Mouse (Mus musculus): ENCODE measurements at regions not wholly inside any gene's neighbourhood (a gene's known extent, or its start where the extent isn't known, plus 50 kb on each side); places are given as distances from the start of the nearest gene placed in this dataset.
"Not testable (repeated sequence)": the region's sequence is repeated elsewhere in the genome, so short reads cannot be mapped to it uniquely, and the experiment has no call there.

DNA sequence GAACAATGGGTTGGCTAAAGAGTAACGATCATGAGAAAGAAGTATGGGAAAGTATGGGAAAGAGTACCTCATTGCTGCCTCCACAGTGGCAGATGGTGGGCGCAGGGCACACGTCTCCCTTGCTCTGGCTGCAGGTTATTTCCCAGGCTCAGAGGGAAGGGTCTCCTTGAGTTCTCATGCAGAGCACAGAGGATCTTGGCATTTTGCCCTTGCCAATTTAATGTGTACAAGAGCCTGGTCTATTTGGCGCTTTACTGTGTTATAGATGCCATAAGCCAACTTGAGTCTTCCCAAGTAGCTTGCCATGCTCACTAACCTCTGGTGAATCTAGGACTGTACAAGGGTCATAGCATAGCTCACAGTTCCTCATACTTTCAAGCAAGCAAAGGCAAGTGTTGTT is 296.7 kb upstream of the Rnf219 start:
- Histone ChIP-seq H3K4me3 (no peak overlapping the region), H3K27ac (no peak overlapping the region), H3K27me3 (ENCODE audit: insufficient read depth, poor library complexity, severe bottlenecking) (no peaks in the 10 kb centered on the region), H3K36me3 (no peaks in the 10 kb centered on the region), H3K9me3 (no peaks in the 10 kb centered on the region), H3K4me1 (replicated peaks) (no peaks in the 10 kb centered on the region)
- DNase-seq (ENCODE audit: low spot score) = no peak
- 93% methylated on average over 4 of the region's 4 CpGs for WGBS

GRCm38 (mm10) chr14:104813977-104814584 is 291.6 kb upstream of the Rnf219 start:
- peak; percentile 66 for DNase-seq (ENCODE audit: low spot score)
- WGBS = 35% methylated on average over 10 of the region's 10 CpGs
- no peaks in the 10 kb centered on the region for H3K9me3 ChIP-seq

GRCm38 (mm10) chr14:104812006-104812405 is 289.6 kb upstream of the Rnf219 start:
- no peak overlapping the region for H3K4me3 ChIP-seq
- WGBS = 84% methylated on average over 4 of the region's 4 CpGs
- no peak overlapping the region for H3K27ac ChIP-seq
- H3K9me3 ChIP-seq = no peaks in the 10 kb centered on the region
- H3K4me1 ChIP-seq (replicated peaks) = no peaks in the 10 kb centered on the region
- no peaks in the 10 kb centered on the region for H3K36me3 ChIP-seq
- no peaks in the 10 kb centered on the region for H3K27me3 ChIP-seq (ENCODE audit: insufficient read depth, poor library complexity, severe bottlenecking)
- DNase-seq (ENCODE audit: low spot score) = no peak

More at GRCm38 (mm10) chr14:104813977-104814584, 291.6 kb upstream of the Rnf219 start:
- H3K4me1 ChIP-seq (replicated peaks) = no peaks in the 10 kb centered on the region
- no peaks in the 10 kb centered on the region for H3K36me3 ChIP-seq
- no peaks in the 10 kb centered on the region for H3K27me3 ChIP-seq (ENCODE audit: insufficient read depth, poor library complexity, severe bottlenecking)
- H3K4me3 ChIP-seq = no peak overlapping the region
- no peak overlapping the region for H3K27ac ChIP-seq

DNA sequence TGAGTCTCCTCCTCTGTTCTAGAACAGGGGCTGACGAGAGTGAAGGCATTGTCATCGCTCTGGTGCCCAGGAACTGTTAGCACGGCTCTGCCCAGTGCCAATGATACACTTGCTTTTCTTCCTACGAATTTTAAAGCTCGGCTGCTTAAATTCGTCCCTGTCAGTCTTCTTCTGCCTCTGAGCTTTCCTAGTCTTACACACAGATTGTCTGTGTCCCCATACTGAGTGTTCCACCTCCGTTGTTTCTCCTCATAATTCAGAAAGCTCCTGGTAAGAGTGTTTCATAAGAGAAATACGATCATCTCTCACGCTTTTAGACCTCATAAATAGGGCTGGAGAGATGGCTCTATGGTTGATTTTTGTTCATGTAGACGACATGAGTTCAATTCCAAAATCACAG is 282.9 kb upstream of the Rnf219 start:
- Histone ChIP-seq H3K4me3 (no peak overlapping the region), H3K36me3 (no peaks in the 10 kb centered on the region), H3K27ac (no peak overlapping the region), H3K4me1 (replicated peaks) (no peaks in the 10 kb centered on the region), H3K27me3 (ENCODE audit: insufficient read depth, poor library complexity, severe bottlenecking) (no peaks in the 10 kb centered on the region), H3K9me3 (no peaks in the 10 kb centered on the region)
- DNase-seq (ENCODE audit: low spot score) = no peak
- WGBS = 90% methylated on average over 10 of the region's 10 CpGs

- H3K4me1 ChIP-seq (replicated peaks) = no peaks in the 10 kb centered on the region
- 83% methylated on average over 17 of the region's 17 CpGs for WGBS
- no peaks in the 10 kb centered on the region for H3K27me3 ChIP-seq (ENCODE audit: insufficient read depth, poor library complexity, severe bottlenecking)
- H3K4me3 ChIP-seq = no peak overlapping the region
- no peak for DNase-seq (ENCODE audit: low spot score)
- no peaks in the 10 kb centered on the region for H3K36me3 ChIP-seq
- no peaks in the 10 kb centered on the region for H3K9me3 ChIP-seq
- H3K27ac ChIP-seq = no peak overlapping the region
These were observed 274.0 kb upstream of the Rnf219 start for GRCm38 (mm10) chr14:104796348-104796965.

- H3K27me3 ChIP-seq (ENCODE audit: insufficient read depth, poor library complexity, severe bottlenecking) = no peaks in the 10 kb centered on the region
- H3K36me3 ChIP-seq = no peaks in the 10 kb centered on the region
- H3K27ac ChIP-seq = no peak overlapping the region
- no peak overlapping the region for H3K4me3 ChIP-seq
- no peaks in the 10 kb centered on the region for H3K9me3 ChIP-seq
- WGBS = 33% methylated on average over 3 of the region's 3 CpGs
- peak; percentile 30 for DNase-seq (ENCODE audit: low spot score)
- H3K4me1 ChIP-seq (replicated peaks) = no peaks in the 10 kb centered on the region
These were observed 266.9 kb upstream of the Rnf219 start for GRCm38 (mm10) chr14:104789346-104789745.

GRCm38 (mm10) chr14:104785066-104785465 is 262.6 kb upstream of the Rnf219 start:
- no peak overlapping the region for H3K4me3 ChIP-seq
- no peaks in the 10 kb centered on the region for H3K9me3 ChIP-seq
- WGBS = 80% methylated on average over 12 of the region's 12 CpGs
- no peaks in the 10 kb centered on the region for H3K36me3 ChIP-seq
- no peaks in the 10 kb centered on the region for H3K27me3 ChIP-seq (ENCODE audit: insufficient read depth, poor library complexity, severe bottlenecking)
- no peak for DNase-seq (ENCODE audit: low spot score)
- H3K27ac ChIP-seq = no peak overlapping the region; the same call in 1 of the 2 replicates
- no peaks in the 10 kb centered on the region for H3K4me1 ChIP-seq (replicated peaks)

DNA sequence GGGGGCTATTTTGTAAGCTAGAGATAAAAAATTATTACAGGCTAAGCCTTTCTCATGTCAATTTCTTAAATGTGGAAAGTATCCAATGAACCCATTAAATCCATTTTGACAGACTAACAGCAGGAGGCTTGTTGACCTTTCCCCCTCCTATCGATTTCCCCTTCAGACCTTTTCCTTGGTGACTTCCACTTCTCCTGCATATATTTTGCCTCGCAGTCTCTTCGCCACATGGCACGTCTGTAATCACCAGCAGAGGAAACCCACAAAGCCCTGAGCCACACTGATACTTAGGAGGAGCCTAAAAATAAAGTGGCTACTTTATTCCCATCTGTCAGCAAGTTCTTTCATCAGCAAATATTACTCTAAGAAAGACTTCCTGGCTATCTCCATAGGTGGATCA is 247.5 kb upstream of the Rnf219 start:
- WGBS = 36% methylated on average over 4 of the region's 4 CpGs
- peak; percentile 17 for DNase-seq (ENCODE audit: low spot score)

DNA sequence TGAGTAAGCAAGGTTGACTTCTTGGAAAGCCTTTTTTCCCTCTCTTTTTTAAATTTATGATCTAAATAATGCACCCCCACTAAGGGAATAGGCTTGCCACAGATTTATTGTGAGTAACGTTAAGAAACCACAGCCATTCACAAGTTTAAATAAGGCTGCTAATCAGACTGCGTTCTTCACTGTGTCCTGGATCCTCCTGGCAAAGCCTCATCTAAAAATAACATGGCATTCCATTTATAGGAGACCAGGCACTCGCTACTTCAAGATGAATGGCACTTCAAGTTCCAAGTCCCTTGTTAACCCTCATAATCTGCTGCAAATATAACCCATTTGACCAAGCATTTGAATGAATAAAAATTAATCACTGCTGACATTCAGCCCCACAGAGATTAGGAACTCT is 211.8 kb upstream of the Rnf219 start:
- Histone ChIP-seq H3K36me3 (no peaks in the 10 kb centered on the region), H3K27me3 (ENCODE audit: insufficient read depth, poor library complexity, severe bottlenecking) (no peaks in the 10 kb centered on the region), H3K4me3 (no peak overlapping the region), H3K27ac (no peak overlapping the region), H3K9me3 (no peaks in the 10 kb centered on the region), H3K4me1 (replicated peaks) (peaks cover 9% of the 10 kb centered on the region)
- 91% methylated on average over 3 of the region's 3 CpGs for WGBS
- no peak for DNase-seq (ENCODE audit: low spot score)

More for the DNA sequence above, 247.5 kb upstream of the Rnf219 start:
- no peaks in the 10 kb centered on the region for H3K27me3 ChIP-seq (ENCODE audit: insufficient read depth, poor library complexity, severe bottlenecking)
- no peaks in the 10 kb centered on the region for H3K9me3 ChIP-seq
- H3K36me3 ChIP-seq = no peaks in the 10 kb centered on the region
- H3K27ac ChIP-seq = no peak overlapping the region
- no peak overlapping the region for H3K4me3 ChIP-seq
- no peaks in the 10 kb centered on the region for H3K4me1 ChIP-seq (replicated peaks)

DNA sequence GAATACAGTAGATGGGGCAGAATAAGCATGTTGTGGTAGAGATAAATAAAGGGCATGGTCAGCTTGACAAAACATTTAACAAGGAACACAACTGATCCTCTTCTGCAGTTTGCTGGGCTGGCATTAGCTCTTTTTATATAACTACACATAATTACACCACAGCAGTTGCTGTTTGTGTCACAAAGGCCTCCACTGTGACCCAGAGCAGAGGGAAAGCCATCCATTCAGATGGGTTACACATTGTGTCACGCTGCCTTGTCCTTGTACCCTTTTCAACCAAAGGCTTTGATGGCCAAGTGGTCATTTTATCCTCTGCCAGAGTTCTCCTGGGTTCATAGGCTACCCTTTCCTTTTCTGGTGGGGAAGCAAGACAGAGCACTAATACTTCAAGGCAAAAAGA is 209.6 kb upstream of the Rnf219 start:
- Histone ChIP-seq H3K9me3 (no peaks in the 10 kb centered on the region), H3K4me3 (no peak overlapping the region), H3K27ac (no peak overlapping the region), H3K27me3 (ENCODE audit: insufficient read depth, poor library complexity, severe bottlenecking) (no peaks in the 10 kb centered on the region), H3K36me3 (no peaks in the 10 kb centered on the region), H3K4me1 (replicated peaks) (peaks cover 9% of the 10 kb centered on the region)
- 24% methylated on average over 1 of the region's 1 CpGs for WGBS
- no peak for DNase-seq (ENCODE audit: low spot score)

- no peak for DNase-seq (ENCODE audit: low spot score)
- Histone ChIP-seq H3K27ac (no peak overlapping the region), H3K36me3 (no peaks in the 10 kb centered on the region), H3K9me3 (no peaks in the 10 kb centered on the region), H3K27me3 (ENCODE audit: insufficient read depth, poor library complexity, severe bottlenecking) (no peaks in the 10 kb centered on the region), H3K4me1 (replicated peaks) (peaks cover 9% of the 10 kb centered on the region), H3K4me3 (no peak overlapping the region)
- 83% methylated on average over 3 of the region's 3 CpGs for WGBS
These were observed 209.0 kb upstream of the Rnf219 start for GRCm38 (mm10) chr14:104731319-104731995.

DNA sequence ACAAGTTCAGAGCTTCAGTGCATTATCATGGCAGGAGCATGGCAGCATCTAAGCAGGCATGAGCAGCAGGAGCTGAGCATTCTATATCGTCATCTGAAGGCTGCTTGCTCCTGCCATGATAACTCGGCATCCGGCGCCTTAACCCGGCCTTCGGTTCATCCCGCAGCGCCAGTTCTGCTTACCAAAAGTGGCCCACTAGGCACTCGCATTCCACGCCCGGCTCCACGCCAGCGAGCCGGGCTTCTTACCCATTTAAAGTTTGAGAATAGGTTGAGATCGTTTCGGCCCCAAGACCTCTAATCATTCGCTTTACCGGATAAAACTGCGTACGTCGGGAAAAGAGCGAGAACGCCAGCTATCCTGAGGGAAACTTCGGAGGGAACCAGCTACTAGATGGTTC is 193.2 kb upstream of the Rnf219 start:
- H3K27me3 ChIP-seq (ENCODE audit: insufficient read depth, poor library complexity, severe bottlenecking); H3K4me1 ChIP-seq (replicated peaks): not testable (repeated sequence)
- 96% methylated on average over 22 of the region's 24 CpGs for WGBS

DNA sequence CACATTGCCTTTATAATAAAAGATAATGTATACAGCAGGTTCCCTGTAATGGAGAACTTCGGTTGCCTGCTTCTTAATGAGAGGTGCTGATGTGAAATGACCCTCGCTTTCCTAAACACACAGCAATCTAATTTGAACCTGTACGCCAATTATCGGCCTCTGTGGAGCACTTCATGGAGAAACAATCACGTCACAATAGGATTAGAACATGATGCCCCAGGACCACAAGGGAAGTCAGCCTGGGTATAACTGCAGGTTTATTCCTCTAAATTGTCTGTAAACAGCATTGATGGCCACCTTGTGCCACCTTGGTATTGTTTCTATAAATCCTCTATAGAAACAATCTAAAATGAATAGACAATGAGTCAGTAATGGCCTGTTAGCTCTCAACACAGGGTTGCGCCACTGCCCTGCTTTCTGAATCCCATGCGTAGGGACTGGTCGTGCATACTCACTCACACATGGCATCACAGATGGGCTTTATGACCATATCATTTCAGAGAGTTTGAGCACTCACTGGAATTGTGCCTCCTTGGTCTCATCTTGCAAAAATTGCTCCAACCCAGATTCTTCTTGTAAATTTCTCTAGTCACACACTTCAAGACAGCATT is 179.9 kb upstream of the Rnf219 start:
- Histone ChIP-seq H3K27me3 (ENCODE audit: insufficient read depth, poor library complexity, severe bottlenecking) (no peaks in the 10 kb centered on the region), H3K4me3 (no peak overlapping the region), H3K27ac (no peak overlapping the region), H3K4me1 (replicated peaks) (peaks cover 5% of the 10 kb centered on the region; the same call in 1 of the 2 replicates), H3K36me3 (no peaks in the 10 kb centered on the region), H3K9me3 (no peaks in the 10 kb centered on the region)
- DNase-seq (ENCODE audit: low spot score) = no peak
- WGBS = 87% methylated on average over 8 of the region's 8 CpGs

More for the DNA sequence above, 193.2 kb upstream of the Rnf219 start:
- not testable (repeated sequence) for H3K9me3 ChIP-seq; H3K4me3 ChIP-seq; H3K27ac ChIP-seq; DNase-seq (ENCODE audit: low spot score); H3K36me3 ChIP-seq
